Mouse (Mus musculus) adrenal gland, adult (tissue): ENCODE measurements around the gene Sbk1.

Source experiments
- DNase-seq, 2 experiments: peaks; one replicate each; pipeline ENCODE4 v3.0.0; 2022 to 2023; ENCODE audit warnings: low spot score in 1 of 2; ENCODE audit not compliant: inconsistent age in 2 of 2

Gene Sbk1

GRCm38 (mm10) chr7:126271712-126272683, at the start of gene Sbk1:
Sbk1 (plus strand) TSS chr7:126272619.
- DNase-seq = peak; percentile 96 to 98

GRCm38 (mm10) chr7:126222753-126223152, 49.7 kb upstream of the Sbk1 start:
- DNase-seq = peak in 1 of 2 experiments; percentile 48

GRCm38 (mm10) chr7:126226136-126226535, 46.3 kb upstream of the Sbk1 start:
- no peak for DNase-seq

GRCm38 (mm10) chr7:126230357-126231148, 41.9 kb upstream of the Sbk1 start:
- no peak for DNase-seq

GRCm38 (mm10) chr7:126232345-126233071, 39.9 kb upstream of the Sbk1 start:
- no peak for DNase-seq

GRCm38 (mm10) chr7:126234611-126235010, 37.8 kb upstream of the Sbk1 start:
- DNase-seq = no peak

- DNase-seq = no peak
Measured at GRCm38 (mm10) chr7:126236083-126236793, 36.2 kb upstream of the Sbk1 start.

- DNase-seq = no peak
Measured at GRCm38 (mm10) chr7:126236794-126237192, 35.6 kb upstream of the Sbk1 start.

GRCm38 (mm10) chr7:126240814-126241360, 31.5 kb upstream of the Sbk1 start:
- DNase-seq = no peak

GRCm38 (mm10) chr7:126244168-126244750, 28.2 kb upstream of the Sbk1 start:
- DNase-seq = no peak

- no peak for DNase-seq
Measured at GRCm38 (mm10) chr7:126248088-126248487, 24.3 kb upstream of the Sbk1 start.

- no peak for DNase-seq
Measured at GRCm38 (mm10) chr7:126248641-126249141, 23.7 kb upstream of the Sbk1 start.

- no peak for DNase-seq
Measured at GRCm38 (mm10) chr7:126249146-126249545, 23.3 kb upstream of the Sbk1 start.

GRCm38 (mm10) chr7:126249986-126250385, 22.4 kb upstream of the Sbk1 start:
- DNase-seq = no peak

- no peak for DNase-seq
Measured at GRCm38 (mm10) chr7:126250481-126250880, 21.9 kb upstream of the Sbk1 start.

GRCm38 (mm10) chr7:126251698-126252097, 20.7 kb upstream of the Sbk1 start:
- no peak for DNase-seq

- DNase-seq = no peak
Measured at GRCm38 (mm10) chr7:126252230-126252629, 20.2 kb upstream of the Sbk1 start.

- DNase-seq = peak; percentile 59 to 93
Measured at GRCm38 (mm10) chr7:126260280-126261210, 11.9 kb upstream of the Sbk1 start.
